Mouse (Mus musculus): Measurements from ENCODE around the gene Mdfic. TPM values are rescaled to one million over a fixed set of nuclear protein-coding genes. Genes with fewer than 3 reads are reported as not detected.

The Mdfic gene
- polyA plus RNA-seq, 1 experiment from 2014 or later: 4.0 TPM

DNA sequence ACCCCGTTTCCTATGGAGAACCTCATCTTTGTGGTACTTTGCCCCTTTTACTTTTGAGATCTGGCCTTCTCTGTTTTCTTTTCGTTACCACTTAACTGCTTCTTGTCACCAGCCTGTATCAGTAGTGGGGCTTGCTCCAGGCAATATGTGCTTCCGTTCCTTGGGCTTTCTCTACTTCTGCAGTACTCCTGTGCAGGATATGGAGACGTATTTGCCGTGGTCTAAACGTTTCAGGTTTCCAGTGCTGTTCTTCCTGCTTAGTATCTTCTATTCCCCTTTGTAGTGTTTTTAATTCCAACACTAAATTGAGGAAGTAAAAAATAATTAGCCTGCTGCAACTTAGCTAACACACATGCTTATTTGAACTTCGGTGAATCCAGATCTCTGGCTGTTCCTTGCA lies 43.6 kb downstream of the Mdfic start:
- Histone ChIP-seq H3K4me3 (ENCODE audit: low read depth, low read length) (no peak overlapping the region), H3K36me3 (ENCODE audit: control insufficient read depth, insufficient read depth, low read length) (no peaks in the 10 kb centered on the region), H3K9me3 (ENCODE audit: control insufficient read depth, low read length) (no peaks in the 10 kb centered on the region), H3K4me1 (replicated peaks; ENCODE audit: control insufficient read depth, insufficient read depth) (no peaks in the 10 kb centered on the region; the same call in 1 of the 2 replicates), H3K9ac (ENCODE audit: low read length) (no peak overlapping the region), H3K27ac (replicated peaks) (peak overlapping the region; percentile 61), H3K27me3 (ENCODE audit: control insufficient read depth, insufficient read depth, low read length) (no peaks in the 10 kb centered on the region), H3K4me2 (replicated peaks; ENCODE audit: low read depth) (0 out of 2 replicates have a peak overlapping the region, but pooled peaks have one; percentile 15)
- TF ChIP-seq CTCF (IDR thresholded peaks at IDR 0.05; ENCODE audit: low read depth) (no peak), EP300 (optimal IDR thresholded peaks at IDR 0.05) (no peak)
- DNase-seq (ENCODE audit: low spot score) (no peak), ATAC-seq (ENCODE audit: low FRiP score, low TSS enrichment) (no peak)
- WGBS: 64% methylated on average over 7 of the region's 7 CpGs

GRCm38 (mm10) chr6:15767460-15767859 lies 47.0 kb downstream of the Mdfic start:
- no peaks in the 10 kb centered on the region; the same call in 1 of the 2 replicates for H3K4me1 ChIP-seq (replicated peaks; ENCODE audit: control insufficient read depth, insufficient read depth)
- WGBS: 88% methylated on average over 6 of the region's 6 CpGs
- H3K9ac ChIP-seq (ENCODE audit: low read length): no peak overlapping the region
- no peaks in the 10 kb centered on the region for H3K36me3 ChIP-seq (ENCODE audit: control insufficient read depth, insufficient read depth, low read length)
- H3K27ac ChIP-seq (replicated peaks): no peak overlapping the region
- ATAC-seq (ENCODE audit: low FRiP score, low TSS enrichment) (no peak), DNase-seq (ENCODE audit: low spot score) (no peak)
- no peaks in the 10 kb centered on the region for H3K27me3 ChIP-seq (ENCODE audit: control insufficient read depth, insufficient read depth, low read length)
- no peak overlapping the region for H3K4me2 ChIP-seq (replicated peaks; ENCODE audit: low read depth)
- H3K4me3 ChIP-seq (ENCODE audit: low read depth, low read length): no peak overlapping the region
- TF ChIP-seq EP300 (optimal IDR thresholded peaks at IDR 0.05) (no peak), CTCF (IDR thresholded peaks at IDR 0.05; ENCODE audit: low read depth) (no peak)
- no peaks in the 10 kb centered on the region for H3K9me3 ChIP-seq (ENCODE audit: control insufficient read depth, low read length)

GRCm38 (mm10) chr6:15770128-15770527 lies 49.7 kb downstream of the Mdfic start:
- H3K9ac ChIP-seq (ENCODE audit: low read length): no peak overlapping the region
- no peaks in the 10 kb centered on the region for H3K9me3 ChIP-seq (ENCODE audit: control insufficient read depth, low read length)
- no peaks in the 10 kb centered on the region for H3K27me3 ChIP-seq (ENCODE audit: control insufficient read depth, insufficient read depth, low read length)
- H3K27ac ChIP-seq (replicated peaks): no peak overlapping the region
- 41% methylated on average over 8 of the region's 8 CpGs for WGBS
- H3K36me3 ChIP-seq (ENCODE audit: control insufficient read depth, insufficient read depth, low read length): no peaks in the 10 kb centered on the region
- DNase-seq (ENCODE audit: low spot score): no peak
- H3K4me1 ChIP-seq (replicated peaks; ENCODE audit: control insufficient read depth, insufficient read depth): no peaks in the 10 kb centered on the region
- TF ChIP-seq EP300 (optimal IDR thresholded peaks at IDR 0.05) (no peak), CTCF (IDR thresholded peaks at IDR 0.05; ENCODE audit: low read depth) (no peak)
- no peak overlapping the region for H3K4me3 ChIP-seq (ENCODE audit: low read depth, low read length)
- ATAC-seq (ENCODE audit: low FRiP score, low TSS enrichment): no peak
- H3K4me2 ChIP-seq (replicated peaks; ENCODE audit: low read depth): no peak overlapping the region

GRCm38 (mm10) chr6:15777070-15777469 lies 56.6 kb downstream of the Mdfic start:
- DNase-seq (ENCODE audit: low spot score) (no peak), ATAC-seq (ENCODE audit: low FRiP score, low TSS enrichment) (no peak)
- Histone ChIP-seq H3K36me3 (ENCODE audit: control insufficient read depth, insufficient read depth, low read length) (no peaks in the 10 kb centered on the region), H3K27me3 (ENCODE audit: control insufficient read depth, insufficient read depth, low read length) (no peaks in the 10 kb centered on the region), H3K9me3 (ENCODE audit: control insufficient read depth, low read length) (no peaks in the 10 kb centered on the region), H3K4me3 (ENCODE audit: low read depth, low read length) (no peak overlapping the region), H3K27ac (replicated peaks) (no peak overlapping the region), H3K4me2 (replicated peaks; ENCODE audit: low read depth) (no peak overlapping the region), H3K4me1 (replicated peaks; ENCODE audit: control insufficient read depth, insufficient read depth) (no peaks in the 10 kb centered on the region), H3K9ac (ENCODE audit: low read length) (no peak overlapping the region)
- WGBS: 76% methylated on average over 3 of the region's 3 CpGs
- TF ChIP-seq EP300 (optimal IDR thresholded peaks at IDR 0.05) (no peak), CTCF (IDR thresholded peaks at IDR 0.05; ENCODE audit: low read depth) (no peak)

DNA sequence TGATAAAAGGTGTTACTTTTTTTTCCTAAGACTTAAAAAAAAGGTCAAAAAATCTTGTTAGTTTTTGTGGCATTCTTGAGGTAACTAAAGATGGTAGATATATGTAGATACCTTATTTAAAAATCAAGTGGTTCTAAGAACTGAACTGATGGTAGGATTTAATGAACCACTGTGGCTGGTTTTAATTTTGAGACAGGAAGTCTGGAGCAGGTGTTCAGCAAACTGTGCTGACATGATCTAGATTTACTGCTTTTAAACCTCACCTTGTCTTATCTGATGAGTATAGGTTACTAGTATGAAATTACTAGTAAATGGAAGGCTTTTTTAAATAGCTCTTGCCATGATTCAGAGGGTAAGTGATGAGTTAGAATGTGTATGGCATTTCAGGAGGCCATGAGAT lies 59.7 kb downstream of the Mdfic start:
- Histone ChIP-seq H3K4me3 (ENCODE audit: low read depth, low read length) (no peak overlapping the region), H3K9ac (ENCODE audit: low read length) (no peak overlapping the region), H3K27ac (replicated peaks) (no peak overlapping the region), H3K36me3 (ENCODE audit: control insufficient read depth, insufficient read depth, low read length) (no peaks in the 10 kb centered on the region), H3K27me3 (ENCODE audit: control insufficient read depth, insufficient read depth, low read length) (no peaks in the 10 kb centered on the region), H3K4me2 (replicated peaks; ENCODE audit: low read depth) (no peak overlapping the region), H3K9me3 (ENCODE audit: control insufficient read depth, low read length) (no peaks in the 10 kb centered on the region), H3K4me1 (replicated peaks; ENCODE audit: control insufficient read depth, insufficient read depth) (no peaks in the 10 kb centered on the region)
- DNase-seq (ENCODE audit: low spot score) (no peak), ATAC-seq (ENCODE audit: low FRiP score, low TSS enrichment) (no peak)
- TF ChIP-seq EP300 (optimal IDR thresholded peaks at IDR 0.05): no peak
- TF ChIP-seq CTCF (IDR thresholded peaks at IDR 0.05; ENCODE audit: low read depth): no peak

DNA sequence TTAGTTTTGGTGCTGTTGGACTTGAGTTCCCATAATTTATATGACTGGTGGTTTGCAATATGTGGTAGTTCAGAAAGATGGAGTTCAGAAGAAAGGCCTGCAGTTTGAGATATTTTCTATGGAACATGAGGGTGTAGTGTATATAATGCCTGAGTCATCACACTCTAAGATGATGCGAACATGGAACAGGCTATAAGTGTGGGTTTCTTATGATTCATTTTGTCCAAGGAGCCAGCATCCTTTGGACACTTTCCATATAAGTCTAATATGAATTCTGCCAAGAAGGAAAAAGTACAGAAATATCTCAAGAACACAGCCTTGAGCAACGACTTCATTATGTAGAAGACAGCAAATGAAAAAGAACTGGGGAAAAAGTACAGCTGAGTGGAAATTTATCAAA lies 60.2 kb downstream of the Mdfic start:
- H3K27ac ChIP-seq (replicated peaks): no peak overlapping the region
- H3K36me3 ChIP-seq (ENCODE audit: control insufficient read depth, insufficient read depth, low read length): no peaks in the 10 kb centered on the region
- H3K4me1 ChIP-seq (replicated peaks; ENCODE audit: control insufficient read depth, insufficient read depth): no peaks in the 10 kb centered on the region
- no peaks in the 10 kb centered on the region for H3K27me3 ChIP-seq (ENCODE audit: control insufficient read depth, insufficient read depth, low read length)
- ATAC-seq (ENCODE audit: low FRiP score, low TSS enrichment) (no peak), DNase-seq (ENCODE audit: low spot score) (no peak)
- no peak overlapping the region for H3K4me2 ChIP-seq (replicated peaks; ENCODE audit: low read depth)
- no peaks in the 10 kb centered on the region for H3K9me3 ChIP-seq (ENCODE audit: control insufficient read depth, low read length)
- TF ChIP-seq CTCF (IDR thresholded peaks at IDR 0.05; ENCODE audit: low read depth) (no peak), EP300 (optimal IDR thresholded peaks at IDR 0.05) (no peak)
- no peak overlapping the region for H3K4me3 ChIP-seq (ENCODE audit: low read depth, low read length)
- 63% methylated on average over 2 of the region's 2 CpGs for WGBS
- H3K9ac ChIP-seq (ENCODE audit: low read length): no peak overlapping the region

Measured in stomach, postnatal 0 days (tissue).